Mouse (Mus musculus): ENCODE results near the gene Vrk1. TPM values are rescaled to one million over a fixed set of nuclear protein-coding genes. Genes with fewer than 3 reads are reported as not detected.

Gene Vrk1
- polyA plus RNA-seq, 1 experiment = 22.8 TPM

DNA sequence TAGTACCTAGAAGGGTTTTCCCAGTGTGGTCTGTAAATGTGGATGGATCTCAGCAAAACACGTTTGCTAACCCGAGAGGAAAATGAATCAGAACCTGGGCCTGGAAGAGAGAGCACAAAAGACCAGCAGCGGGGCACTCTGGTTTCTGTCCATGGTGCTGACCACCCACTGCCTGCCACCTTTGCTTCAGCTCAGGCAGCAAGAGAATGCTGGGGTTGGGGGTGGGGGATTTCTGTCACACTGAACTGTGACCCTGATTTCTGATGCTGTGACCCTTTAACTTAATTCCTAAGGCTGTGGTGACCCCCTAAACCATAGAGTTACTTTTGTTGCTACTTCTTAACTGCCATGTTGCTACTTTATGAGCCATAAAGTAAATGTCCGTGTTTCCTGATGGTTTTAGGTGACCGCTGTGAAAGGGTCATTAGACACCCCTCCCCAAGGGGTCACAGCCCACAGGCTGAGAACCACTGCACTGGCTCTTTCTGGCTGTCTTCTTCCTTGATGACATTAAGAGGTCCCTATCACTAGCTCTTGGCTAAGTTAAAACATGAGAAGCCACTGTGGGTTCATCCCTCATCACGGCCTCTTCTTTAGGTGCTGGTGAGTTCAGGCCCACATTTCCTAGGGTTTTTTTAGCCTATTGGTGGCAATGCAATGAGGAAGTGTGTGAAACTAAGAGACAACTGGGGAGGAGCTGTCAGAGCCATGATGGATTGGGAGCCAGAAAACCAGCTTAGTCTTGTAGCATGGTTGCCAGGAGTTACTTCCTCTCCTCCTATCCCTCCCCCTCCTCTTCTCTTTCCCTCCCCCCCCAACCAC is 105.3 kb downstream of the Vrk1 start:
- no peak overlapping the region for H3ac ChIP-seq (ENCODE audit: control insufficient read depth, insufficient read length, low read depth)
- no peaks in the 10 kb centered on the region for H3K36me3 ChIP-seq (ENCODE audit: control insufficient read depth, insufficient read depth)
- no peak for TF ChIP-seq MYOD1 (IDR thresholded peaks at IDR 0.05; ENCODE audit: control insufficient read depth, insufficient read length, low read depth)
- TF ChIP-seq MYOG (IDR thresholded peaks at IDR 0.05; ENCODE audit: control insufficient read depth, extremely low read depth, insufficient read length) = no peak
- TF ChIP-seq CTCF (IDR thresholded peaks at IDR 0.05; ENCODE audit: control insufficient read depth, insufficient read depth, insufficient read length) = no peak
- TF ChIP-seq CEBPB (IDR thresholded peaks at IDR 0.05; ENCODE audit: low read depth) = no peak
- TF ChIP-seq FOSL1 (IDR thresholded peaks at IDR 0.05; ENCODE audit: insufficient read depth, low read length, poor library complexity, severe bottlenecking) = no peak
- TF ChIP-seq MAX (IDR thresholded peaks at IDR 0.05) = no peak
- no peak for TF ChIP-seq USF1 (IDR thresholded peaks at IDR 0.05; ENCODE audit: low read depth)
- no peaks in the 10 kb centered on the region for H3K27me3 ChIP-seq (ENCODE audit: control insufficient read depth, insufficient read depth, insufficient read length)
- no peaks in the 10 kb centered on the region for H3K79me3 ChIP-seq (ENCODE audit: low read depth)
- H3K79me2 ChIP-seq (ENCODE audit: control insufficient read depth, insufficient read depth) = no peaks in the 10 kb centered on the region
- no peak overlapping the region for H3K4me3 ChIP-seq (ENCODE audit: insufficient read depth, poor library complexity, severe bottlenecking)

DNA sequence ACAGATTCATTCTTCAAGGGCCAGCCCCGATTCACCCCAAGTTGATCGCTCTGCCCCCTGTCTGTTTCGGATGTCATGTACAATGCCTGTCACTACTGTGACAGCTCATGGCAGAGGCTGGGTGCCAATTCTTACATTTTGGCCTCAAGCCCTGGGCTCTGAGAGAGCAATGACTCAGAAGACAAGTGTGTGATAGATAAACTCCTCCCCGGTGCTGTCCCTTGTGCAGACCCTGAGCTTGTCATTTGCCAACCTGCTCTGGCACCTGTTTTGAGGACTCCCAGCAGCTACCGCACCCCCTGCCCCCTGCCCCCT is 105.8 kb downstream of the Vrk1 start:
- H3K4me3 ChIP-seq (ENCODE audit: insufficient read depth, poor library complexity, severe bottlenecking) = no peak overlapping the region
- no peaks in the 10 kb centered on the region for H3K79me2 ChIP-seq (ENCODE audit: control insufficient read depth, insufficient read depth)
- no peaks in the 10 kb centered on the region for H3K36me3 ChIP-seq (ENCODE audit: control insufficient read depth, insufficient read depth)
- TF ChIP-seq CEBPB (IDR thresholded peaks at IDR 0.05; ENCODE audit: low read depth) = no peak
- no peak for TF ChIP-seq MAX (IDR thresholded peaks at IDR 0.05)
- no peak for TF ChIP-seq FOSL1 (IDR thresholded peaks at IDR 0.05; ENCODE audit: insufficient read depth, low read length, poor library complexity, severe bottlenecking)
- no peak for TF ChIP-seq USF1 (IDR thresholded peaks at IDR 0.05; ENCODE audit: low read depth)
- no peak for TF ChIP-seq MYOG (IDR thresholded peaks at IDR 0.05; ENCODE audit: control insufficient read depth, extremely low read depth, insufficient read length)
- TF ChIP-seq MYOD1 (IDR thresholded peaks at IDR 0.05; ENCODE audit: control insufficient read depth, insufficient read length, low read depth) = no peak
- no peak for TF ChIP-seq CTCF (IDR thresholded peaks at IDR 0.05; ENCODE audit: control insufficient read depth, insufficient read depth, insufficient read length)
- H3K79me3 ChIP-seq (ENCODE audit: low read depth) = no peaks in the 10 kb centered on the region
- no peaks in the 10 kb centered on the region for H3K27me3 ChIP-seq (ENCODE audit: control insufficient read depth, insufficient read depth, insufficient read length)
- H3ac ChIP-seq (ENCODE audit: control insufficient read depth, insufficient read length, low read depth) = no peak overlapping the region

DNA sequence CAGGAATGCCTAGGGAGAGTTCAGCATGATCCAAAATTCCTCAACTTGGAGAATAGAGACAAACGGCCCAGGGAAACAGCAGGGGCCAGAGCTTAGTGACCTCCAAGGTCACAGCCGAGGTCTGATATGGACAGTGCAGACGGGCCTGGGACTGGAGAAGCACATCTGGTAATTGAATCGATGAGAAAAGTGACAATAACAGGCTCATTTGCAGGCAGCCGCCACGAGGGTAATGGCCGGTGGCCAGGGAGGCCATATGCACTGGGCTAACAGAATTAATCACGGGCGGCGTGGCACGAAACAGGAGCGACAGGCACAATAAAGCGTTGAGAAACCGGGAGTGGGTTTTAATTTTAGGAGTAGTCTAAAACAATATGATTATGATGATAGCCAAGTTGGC is 113.2 kb downstream of the Vrk1 start:
- Histone ChIP-seq H3K27me3 (ENCODE audit: control insufficient read depth, insufficient read depth, insufficient read length) (no peaks in the 10 kb centered on the region), H3K79me2 (ENCODE audit: control insufficient read depth, insufficient read depth) (no peaks in the 10 kb centered on the region), H3K79me3 (ENCODE audit: low read depth) (no peaks in the 10 kb centered on the region), H3K4me3 (ENCODE audit: insufficient read depth, poor library complexity, severe bottlenecking) (no peak overlapping the region), H3ac (ENCODE audit: control insufficient read depth, insufficient read length, low read depth) (no peak overlapping the region), H3K36me3 (ENCODE audit: control insufficient read depth, insufficient read depth) (no peaks in the 10 kb centered on the region)
- TF ChIP-seq FOSL1 (IDR thresholded peaks at IDR 0.05; ENCODE audit: insufficient read depth, low read length, poor library complexity, severe bottlenecking) (no peak), MYOG (IDR thresholded peaks at IDR 0.05; ENCODE audit: control insufficient read depth, extremely low read depth, insufficient read length) (no peak), CEBPB (IDR thresholded peaks at IDR 0.05; ENCODE audit: low read depth) (no peak), MYOD1 (IDR thresholded peaks at IDR 0.05; ENCODE audit: control insufficient read depth, insufficient read length, low read depth) (no peak), MAX (IDR thresholded peaks at IDR 0.05) (no peak), CTCF (IDR thresholded peaks at IDR 0.05; ENCODE audit: control insufficient read depth, insufficient read depth, insufficient read length) (no peak), USF1 (IDR thresholded peaks at IDR 0.05; ENCODE audit: low read depth) (no peak)

DNA sequence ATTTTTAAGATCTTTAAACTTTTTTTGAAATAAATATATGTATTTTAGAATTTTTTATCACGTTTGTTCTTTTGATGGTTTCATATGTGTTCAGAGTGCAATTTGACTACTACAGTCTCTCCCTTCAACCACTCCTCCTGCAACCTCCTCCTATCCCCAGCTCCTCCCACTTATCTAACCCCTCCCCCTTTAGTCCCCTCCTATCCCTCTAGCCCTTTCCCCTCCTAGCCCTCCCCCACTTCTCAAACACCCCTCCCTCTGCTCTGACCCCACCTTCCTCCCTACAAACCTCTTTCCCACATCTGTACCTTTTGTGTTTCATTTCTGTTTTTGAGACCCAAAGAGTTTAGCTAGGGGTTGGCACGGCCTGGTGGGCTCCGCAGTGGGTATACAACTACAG is 114.6 kb downstream of the Vrk1 start:
- Histone ChIP-seq H3K27me3 (ENCODE audit: control insufficient read depth, insufficient read depth, insufficient read length) (no peaks in the 10 kb centered on the region), H3K79me2 (ENCODE audit: control insufficient read depth, insufficient read depth) (no peaks in the 10 kb centered on the region), H3K36me3 (ENCODE audit: control insufficient read depth, insufficient read depth) (no peaks in the 10 kb centered on the region), H3K79me3 (ENCODE audit: low read depth) (no peaks in the 10 kb centered on the region), H3K4me3 (ENCODE audit: insufficient read depth, poor library complexity, severe bottlenecking) (no peak overlapping the region), H3ac (ENCODE audit: control insufficient read depth, insufficient read length, low read depth) (no peak overlapping the region)
- TF ChIP-seq USF1 (IDR thresholded peaks at IDR 0.05; ENCODE audit: low read depth) (no peak), FOSL1 (IDR thresholded peaks at IDR 0.05; ENCODE audit: insufficient read depth, low read length, poor library complexity, severe bottlenecking) (no peak), MAX (IDR thresholded peaks at IDR 0.05) (no peak), CEBPB (IDR thresholded peaks at IDR 0.05; ENCODE audit: low read depth) (no peak), MYOG (IDR thresholded peaks at IDR 0.05; ENCODE audit: control insufficient read depth, extremely low read depth, insufficient read length) (no peak), MYOD1 (IDR thresholded peaks at IDR 0.05; ENCODE audit: control insufficient read depth, insufficient read length, low read depth) (no peak), CTCF (IDR thresholded peaks at IDR 0.05; ENCODE audit: control insufficient read depth, insufficient read depth, insufficient read length) (no peak)

Other genes with a start within 250 kb of the Vrk1 start
- gene Papola, start 225.5 kb upstream of the Vrk1 start, polyA plus RNA-seq (2012; fragmentation: generic; extraction: Trizol) = 72.7 TPM